Mouse (Mus musculus) lung, postnatal 36 days (tissue): Measurements from ENCODE around the gene Fam181a.

Experiments used
- DNase-seq: peaks from one replicate; pipeline ENCODE4 v3.0.0; 2022; ENCODE audit warnings: mixed read lengths

The Fam181a gene

DNA sequence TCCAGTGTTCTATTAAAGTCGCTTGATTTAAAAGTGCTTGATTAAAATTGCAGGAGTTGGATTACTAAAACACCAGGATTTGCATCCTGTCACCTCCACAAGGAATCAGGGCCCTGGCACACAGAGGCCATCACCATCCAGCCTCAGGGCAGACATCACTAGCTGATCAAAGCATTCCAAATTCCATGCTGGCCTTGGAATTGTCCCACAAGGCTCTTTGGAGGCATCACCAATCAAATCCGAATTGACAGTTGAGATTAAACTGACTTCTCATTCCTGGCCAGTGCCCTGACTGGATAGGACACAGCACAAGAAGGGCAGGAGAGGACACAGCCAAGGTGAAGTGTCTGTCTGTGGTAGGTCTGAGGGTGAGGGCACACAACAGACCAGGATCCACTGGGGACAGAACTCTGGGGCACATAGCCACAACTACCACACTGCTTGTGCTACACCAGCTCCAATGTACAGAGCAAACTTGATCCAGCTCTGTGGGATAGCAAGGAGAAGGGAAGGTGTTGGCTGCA, at the start of gene Fam181a:
Gene Fam181a, plus strand, starts transcription at position 232 of the 524 bp plus-strand sequence.
- DNase-seq = no peak

DNA sequence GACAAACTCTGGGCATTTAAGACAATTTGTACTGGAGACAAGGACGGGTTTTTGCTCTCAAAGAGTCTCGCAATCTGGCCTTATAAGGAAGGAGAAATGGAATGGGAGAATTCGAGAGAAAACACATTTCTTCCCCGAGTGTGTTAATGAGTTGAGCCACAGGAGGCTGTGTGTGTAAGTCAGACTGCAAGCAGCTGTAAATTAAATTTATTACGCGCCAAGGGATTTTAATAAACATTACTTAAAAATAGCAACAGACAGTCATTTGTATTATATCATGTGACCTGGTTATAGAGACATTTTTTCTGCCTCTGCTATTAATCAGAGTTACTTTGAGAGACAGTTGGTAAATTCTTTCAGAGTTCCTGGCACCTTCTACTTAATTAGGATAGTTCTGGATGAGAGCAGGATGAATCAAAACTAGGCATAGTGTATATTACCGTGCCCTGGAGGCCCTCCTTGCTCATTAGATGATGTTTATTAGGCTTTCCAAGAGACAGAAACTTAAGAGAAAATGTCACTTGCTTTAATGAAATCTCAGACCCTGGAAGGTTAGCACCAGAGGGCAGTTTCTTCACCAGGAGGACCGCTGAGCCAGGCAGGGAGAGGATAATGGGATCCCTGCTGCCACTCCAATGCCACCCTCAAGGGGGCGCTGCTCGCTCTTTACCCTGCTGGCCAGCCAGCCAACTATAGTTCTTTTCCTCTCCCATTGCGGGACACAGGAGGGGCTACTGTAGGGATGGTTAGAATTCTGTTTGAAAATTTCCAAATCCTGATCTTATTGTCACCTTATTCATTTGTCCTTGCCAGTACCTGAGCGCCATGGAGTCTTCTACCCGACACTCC, 48.5 kb upstream of the Fam181a start:
- peak; percentile 45 for DNase-seq

DNA sequence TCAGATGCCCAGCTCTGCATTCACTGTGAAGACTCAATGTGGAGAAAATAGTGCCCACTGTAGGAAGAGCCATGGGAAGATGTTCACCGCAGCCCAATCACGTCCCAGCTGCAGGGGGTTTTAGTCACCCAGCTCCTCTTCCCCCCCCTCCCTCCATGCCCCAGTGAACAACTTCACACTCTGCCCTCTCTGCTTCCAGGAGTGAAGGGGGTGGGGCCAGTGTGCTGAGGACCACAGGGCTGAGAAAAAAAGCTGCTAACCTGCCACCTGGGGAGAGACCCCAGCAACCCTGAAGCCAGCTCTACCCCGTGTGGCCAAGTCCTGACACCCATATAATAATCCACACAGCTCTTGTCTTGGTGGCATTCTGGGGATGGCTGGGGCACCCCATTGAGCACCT, 44.2 kb upstream of the Fam181a start:
- no peak for DNase-seq

DNA sequence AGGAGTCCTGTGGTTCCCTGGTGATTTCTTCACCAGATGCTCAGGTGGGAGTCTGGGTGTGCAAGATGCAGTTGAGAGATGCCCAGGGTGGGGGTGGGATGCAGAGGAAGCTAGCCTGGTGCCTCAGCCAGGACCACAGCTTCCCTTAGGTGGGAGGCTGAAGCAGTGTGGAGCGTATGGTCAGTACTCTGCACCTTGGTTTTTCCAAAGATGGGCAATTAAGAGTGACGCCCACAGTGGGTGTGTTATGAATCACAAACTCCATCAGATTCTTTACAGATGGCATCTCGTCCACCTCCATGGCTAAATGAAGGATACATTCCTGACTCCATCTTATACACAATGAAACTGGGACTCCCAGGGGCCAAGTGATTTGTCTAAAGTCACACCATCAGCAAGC, 38.6 kb upstream of the Fam181a start:
- DNase-seq = no peak

DNA sequence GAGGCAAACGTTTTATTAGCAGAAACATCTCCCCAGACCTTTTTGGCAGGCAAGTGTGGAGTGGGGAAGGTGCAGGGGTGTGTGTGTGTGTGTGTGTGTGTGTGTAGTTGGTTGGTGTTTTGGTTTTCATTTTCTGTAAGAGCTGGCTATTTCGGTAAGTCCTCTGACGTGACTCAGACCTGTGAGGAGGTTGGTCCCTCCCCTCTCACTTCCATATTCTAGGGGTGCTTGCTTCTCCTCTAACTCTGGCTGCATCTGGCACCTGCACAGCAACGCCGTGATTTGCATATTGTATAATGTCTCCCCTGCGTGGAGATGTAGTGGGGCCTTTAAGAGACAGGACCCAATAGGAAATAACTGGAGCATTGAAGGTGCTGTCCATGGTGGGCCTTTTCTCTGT, 37.7 kb upstream of the Fam181a start:
- DNase-seq = no peak

DNA sequence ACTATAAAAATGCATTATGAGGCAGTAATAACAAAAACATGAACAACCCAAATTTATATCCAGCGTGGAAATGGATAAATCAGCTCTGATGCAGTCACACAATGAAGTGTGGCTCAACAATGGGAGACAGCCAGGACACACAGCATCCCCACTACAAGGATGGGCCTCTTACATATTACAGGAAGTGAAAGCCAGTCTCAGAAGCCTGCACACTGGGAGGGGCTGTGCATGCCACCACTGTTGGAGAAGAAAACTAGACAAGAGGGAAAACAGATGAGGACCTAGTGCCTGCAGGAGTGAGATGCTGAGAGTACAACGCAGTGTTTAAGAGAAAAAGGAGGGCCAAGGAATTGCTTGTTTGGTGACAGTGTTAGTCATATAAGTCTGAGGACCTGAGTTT, 37.0 kb upstream of the Fam181a start:
- no peak for DNase-seq

DNA sequence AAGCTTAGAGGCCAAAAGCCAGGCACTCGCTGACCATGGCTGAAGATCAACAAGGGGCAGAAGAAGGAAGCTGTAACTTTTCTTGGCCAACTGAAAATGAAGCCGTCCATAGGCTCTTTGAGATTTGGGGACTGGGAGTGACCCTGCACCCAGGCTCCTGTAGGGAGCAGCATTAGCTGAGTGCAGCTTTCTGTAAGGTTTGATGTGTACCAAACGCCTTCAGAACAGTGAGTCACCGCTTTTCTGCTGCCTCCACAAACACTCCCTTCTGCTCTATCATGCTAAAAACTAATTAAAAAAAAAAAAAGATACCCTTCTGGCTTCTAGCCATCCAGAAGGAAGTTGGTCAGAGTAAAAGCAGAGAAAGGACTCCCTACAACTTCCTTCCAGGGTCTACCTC, 34.4 kb upstream of the Fam181a start:
- no peak for DNase-seq

DNA sequence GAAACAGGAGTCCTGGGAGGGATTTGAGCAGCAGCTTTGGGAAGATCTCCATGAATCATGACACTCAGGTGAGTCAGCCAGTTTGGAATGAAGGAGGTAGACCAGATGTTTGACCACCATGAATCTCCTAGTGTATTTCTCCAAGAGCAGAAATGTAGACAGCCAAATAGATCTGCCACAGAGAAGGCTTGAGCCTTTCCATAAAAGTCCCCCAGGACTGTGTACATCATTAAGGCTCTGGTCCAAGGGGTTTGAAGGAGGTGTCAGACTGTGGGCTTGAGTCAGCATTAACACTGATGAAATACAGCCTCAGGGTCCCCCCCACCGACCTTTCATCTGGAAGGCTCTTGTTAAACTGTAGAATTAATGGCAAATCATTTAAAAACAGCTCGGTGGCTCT, 29.3 kb upstream of the Fam181a start:
- DNase-seq = no peak

DNA sequence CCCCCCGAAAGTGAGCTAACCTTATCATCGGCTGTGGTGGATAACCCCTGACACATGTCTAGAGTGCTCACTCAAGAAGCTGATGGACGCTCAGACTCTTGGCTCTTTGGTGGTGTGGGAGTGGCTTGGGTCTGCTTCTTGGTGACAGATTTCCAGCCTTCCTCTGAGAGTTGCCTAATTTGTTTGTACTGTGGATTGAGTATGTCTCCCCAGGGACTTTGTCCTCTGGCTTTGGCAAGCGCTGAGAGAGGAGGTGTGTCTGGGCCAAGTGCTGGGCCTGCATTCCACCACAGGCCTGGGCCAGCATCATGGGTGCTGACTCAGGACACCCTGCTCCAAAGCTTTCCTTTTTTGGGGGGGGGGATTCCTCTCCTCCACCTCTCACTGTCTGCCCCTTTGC, 28.9 kb upstream of the Fam181a start:
- peak; percentile 82 for DNase-seq

DNA sequence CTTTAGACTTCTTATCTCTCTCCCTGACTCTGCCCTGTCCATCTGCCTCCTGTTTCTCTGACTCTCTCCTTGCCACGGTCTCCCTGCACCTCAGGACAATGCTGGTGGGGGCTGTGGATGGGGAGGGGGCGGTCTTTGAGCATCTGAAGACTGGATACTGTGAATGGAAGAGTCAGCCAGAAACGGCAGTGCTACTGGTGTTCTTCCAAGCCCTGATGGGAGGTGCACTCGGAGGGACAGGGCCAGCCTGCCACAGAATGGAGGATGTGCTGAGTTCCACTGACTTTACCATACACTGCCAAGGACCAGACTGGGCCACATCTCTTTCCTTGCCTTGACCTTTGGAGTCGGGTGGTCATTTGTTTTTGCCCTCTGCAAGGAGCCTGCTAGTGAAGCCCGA, 27.8 kb upstream of the Fam181a start:
- no peak for DNase-seq

DNA sequence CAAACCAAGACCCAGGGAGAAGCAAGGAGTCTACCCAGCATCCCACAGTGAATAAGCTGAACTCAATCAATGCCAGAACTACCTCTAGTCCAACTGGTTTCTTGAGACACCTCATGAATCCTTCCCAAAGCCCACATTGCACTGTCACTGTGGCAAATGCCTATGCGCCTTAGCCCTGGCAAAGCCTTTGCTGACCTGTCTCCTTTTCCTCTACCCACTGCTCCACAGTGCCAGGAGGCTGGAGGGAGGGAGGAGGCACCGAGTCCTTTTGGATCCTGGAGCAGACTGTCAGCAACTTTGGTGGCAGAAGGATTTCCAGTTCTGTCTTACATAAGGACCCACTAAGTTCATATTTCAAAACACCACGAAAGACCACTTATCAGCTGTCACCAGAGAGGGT, 27.4 kb upstream of the Fam181a start:
- DNase-seq = no peak

DNA sequence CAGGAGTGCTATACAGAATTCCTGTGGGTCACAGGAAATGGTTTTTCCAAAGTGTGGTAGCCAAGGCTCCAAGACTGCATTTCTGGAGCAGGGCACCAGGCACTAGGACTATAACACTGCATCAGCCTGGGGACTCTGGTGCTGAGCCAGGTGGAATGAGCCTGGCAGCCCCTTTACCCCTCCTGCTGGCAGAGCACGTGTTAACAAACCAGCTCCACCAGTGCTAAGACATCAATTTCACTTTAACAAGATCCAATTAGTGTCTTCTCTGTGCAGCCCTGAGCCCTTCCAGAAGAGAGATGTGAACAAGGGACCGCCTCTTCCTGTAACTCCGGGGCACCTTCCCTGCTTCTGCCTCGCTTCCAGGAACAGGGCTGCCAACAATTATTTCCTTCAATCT, 23.5 kb upstream of the Fam181a start:
- no peak for DNase-seq

DNA sequence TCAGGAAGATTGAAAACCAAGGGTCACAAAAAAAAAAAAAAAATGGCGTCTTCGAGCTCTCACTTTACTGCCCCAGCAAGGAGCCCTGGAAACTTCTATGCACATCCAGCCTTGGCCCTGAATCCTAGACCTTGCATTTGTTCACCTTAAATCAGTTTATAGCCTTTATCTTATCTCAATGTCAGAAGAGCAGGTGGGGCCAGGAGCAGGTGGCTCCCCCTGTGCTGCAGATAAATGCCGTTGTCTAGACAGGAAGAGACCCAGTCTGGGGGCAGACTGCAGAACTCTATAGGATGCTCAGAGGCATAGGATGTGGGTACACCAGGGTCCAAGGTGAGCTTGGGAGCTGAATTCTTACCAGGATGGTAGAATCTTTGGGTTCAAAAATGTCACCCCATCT, 18.4 kb upstream of the Fam181a start:
- DNase-seq = no peak

DNA sequence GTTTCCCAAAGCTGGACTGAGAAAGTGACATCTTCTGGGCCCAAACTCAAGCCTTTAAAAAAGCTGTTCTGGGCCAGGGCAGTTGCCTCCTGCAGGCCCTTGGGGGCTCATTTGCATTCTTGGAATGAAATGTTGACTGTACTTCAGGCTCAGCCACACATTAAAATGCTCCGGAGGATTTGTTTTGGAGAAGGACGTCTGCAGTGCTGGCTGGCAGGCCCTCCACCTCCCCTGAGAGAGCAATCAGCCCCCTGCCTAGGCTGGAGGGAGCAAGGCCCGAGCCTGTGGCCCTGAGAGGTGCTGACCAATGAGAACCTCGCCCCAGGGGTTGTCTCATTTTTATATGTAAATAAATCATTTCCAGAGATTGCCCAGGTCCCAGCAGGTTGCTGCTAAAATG, 14.5 kb upstream of the Fam181a start:
- no peak for DNase-seq

DNA sequence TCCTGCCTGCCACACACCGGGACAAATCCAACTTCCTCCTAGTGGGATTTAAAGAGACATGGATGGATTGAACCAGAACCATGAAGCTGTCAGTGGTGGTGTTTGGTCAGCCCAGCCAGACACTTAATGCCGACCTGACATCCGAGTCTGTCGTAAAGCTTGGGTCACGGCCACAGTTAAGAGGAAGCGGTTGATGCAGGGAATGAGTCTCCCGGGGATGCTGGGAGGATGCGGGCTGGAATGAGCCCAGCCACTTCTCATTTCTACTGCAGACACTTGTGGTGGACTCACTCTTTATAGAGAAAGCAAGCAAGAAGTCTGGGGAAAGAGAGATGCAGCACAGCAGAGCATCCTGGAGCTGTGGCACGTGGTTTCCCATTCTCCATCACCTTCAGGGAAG, 10.3 kb upstream of the Fam181a start:
- DNase-seq = no peak

DNA sequence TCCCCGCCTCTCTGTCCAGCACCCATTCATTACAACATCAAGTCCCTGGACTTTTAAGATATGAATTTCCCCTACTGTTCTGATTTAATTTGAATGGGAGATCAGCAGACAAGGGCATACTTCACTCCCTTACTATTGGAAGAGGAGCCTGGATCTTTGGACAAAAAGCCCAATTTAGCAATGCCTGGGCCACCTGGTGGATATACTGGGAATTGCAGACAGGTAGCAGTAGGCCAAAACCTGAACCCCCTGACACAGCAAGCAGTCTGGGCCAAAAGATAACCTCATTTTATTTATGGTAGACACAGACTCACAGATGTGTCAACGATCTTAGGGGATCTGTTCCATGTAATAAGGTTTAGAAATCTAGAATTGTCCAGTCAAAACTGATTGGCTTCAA, 9.1 kb upstream of the Fam181a start:
- peak; percentile 74 for DNase-seq

DNA sequence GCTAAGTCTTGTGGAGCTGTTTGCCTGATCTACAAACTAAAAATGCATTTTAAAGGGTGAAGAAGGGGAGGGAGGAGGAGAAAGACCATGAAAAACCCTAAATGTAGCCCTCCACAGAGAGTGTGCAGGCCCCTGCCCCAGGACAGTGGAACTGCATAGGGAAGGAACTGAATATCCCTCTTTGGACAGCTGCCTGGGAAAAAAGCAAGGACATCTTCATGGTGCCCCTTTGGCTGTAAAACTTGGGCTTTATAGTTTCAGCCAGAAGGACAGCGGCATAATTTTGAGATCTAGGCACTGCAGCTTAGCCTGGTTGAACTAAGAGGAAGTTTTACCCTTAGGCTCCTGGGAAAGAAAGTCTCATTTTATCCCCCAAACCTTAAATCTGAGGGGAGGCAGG, 7.8 kb upstream of the Fam181a start:
- no peak for DNase-seq

DNA sequence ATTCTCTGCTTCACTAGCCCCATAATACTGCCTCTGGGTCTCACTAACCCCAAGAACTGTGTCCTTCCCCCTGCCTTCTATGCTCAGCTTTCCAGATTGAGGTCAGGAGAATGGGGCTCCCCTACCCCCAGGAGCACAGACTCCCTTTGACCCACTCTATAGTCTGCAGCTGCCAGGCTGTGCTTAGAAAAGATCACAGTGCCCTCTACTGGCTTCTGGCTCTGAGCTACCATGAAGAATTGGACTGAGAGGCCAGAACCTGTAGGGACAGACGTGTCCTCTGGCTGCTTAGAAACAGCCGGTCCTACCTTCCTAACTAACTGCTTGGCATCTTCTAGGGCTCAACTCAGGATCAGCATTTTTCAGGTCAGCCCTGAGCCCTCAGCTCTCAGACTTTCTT, 4.6 kb upstream of the Fam181a start:
- DNase-seq = peak; percentile 47

DNA sequence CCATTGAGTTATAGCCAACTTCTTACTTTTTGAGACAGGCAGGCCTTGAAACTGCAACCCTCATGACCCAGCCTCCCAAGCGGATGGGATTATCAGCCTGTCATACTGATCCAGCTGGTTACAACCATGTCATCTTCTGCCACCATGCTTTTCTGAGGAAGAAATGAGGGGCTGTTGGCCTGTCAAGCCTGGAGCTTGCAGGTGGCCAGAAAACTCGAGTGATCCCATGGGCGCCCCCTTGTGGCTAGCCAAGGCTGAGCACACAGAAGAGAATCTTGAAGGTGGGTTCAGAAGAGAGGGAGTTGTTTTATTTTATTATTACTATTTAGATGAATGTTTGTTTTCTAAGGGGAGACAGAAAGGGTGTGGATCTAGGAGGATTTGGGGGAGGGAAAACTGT, 4.1 kb upstream of the Fam181a start:
- peak; percentile 55 for DNase-seq

DNA sequence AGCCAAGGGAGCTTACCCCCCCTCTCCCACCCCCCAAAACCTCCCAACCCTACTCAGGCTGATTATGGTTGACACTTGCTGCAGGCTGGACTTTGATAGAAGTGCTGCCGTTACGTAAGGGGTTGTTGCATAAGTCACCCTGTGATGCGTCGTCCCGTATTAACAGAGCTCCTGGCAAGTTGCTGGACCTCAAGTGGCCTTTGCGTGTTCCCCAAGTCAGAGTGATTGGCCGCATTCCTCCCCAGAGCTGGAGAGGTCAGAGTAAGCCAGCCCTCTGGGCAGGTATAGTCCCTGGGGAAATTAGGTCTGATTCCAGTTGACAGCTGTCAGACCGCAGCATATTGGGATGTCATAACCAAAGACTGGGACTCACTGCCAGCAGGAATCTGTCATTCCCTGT, 1.1 kb downstream of the Fam181a start:
- DNase-seq = peak; percentile 91

DNA sequence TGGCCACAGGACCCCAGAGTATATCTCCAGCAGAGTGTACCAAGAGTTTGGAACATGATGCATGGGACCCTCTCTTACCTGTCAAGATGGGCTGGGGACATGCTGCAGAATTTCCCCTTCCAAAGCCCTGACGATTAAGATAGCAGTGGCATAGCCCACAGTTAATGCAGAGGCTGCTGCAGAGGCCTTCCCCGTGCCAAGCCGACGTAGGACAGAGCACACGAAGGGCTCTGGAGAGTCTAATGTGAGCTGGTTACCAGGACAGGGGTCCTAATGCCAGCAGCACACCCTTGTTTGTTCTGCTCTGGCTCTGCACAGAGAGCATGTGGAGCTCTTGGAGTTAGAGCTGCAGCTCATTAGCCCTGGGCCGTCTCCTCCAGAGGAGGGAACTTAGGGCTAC, 2.5 kb downstream of the Fam181a start:
- no peak for DNase-seq

DNA sequence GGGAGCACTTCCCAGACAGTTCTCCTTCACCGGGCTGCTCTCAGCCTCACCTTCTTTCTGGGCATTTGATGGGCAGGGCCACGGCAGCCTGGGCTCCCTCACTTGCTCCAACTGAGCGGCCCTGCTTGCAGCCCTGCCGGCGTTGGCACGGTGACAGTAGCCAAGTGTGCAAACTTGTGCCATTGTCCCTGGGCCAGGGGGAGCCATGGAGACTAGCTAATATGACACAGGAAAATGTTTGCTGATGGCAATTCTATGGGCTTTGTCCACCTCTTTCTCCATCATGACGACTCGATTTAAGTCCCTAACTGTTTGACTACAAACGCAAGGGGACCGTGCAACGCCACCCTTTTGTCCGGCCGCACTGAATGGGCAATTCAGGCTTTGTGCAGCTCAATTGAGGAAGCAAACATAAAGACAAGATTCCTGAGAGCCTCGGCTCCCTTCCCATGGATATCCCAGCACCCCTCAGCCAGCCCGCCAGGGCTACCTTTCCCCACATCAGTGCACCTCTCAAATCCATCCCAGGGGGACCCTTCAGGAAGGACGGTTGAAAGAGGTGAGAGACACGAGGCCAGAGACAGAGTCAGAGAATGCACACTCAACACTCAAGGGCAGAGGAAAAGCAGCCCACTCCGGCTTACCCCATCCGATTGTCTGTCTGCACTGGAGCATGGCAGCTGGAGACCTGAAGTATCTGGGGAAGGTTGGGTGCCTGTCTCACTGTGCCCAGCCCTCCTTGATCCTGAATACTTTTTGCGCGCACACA, 3.3 kb downstream of the Fam181a start:
- peak; percentile 52 for DNase-seq

DNA sequence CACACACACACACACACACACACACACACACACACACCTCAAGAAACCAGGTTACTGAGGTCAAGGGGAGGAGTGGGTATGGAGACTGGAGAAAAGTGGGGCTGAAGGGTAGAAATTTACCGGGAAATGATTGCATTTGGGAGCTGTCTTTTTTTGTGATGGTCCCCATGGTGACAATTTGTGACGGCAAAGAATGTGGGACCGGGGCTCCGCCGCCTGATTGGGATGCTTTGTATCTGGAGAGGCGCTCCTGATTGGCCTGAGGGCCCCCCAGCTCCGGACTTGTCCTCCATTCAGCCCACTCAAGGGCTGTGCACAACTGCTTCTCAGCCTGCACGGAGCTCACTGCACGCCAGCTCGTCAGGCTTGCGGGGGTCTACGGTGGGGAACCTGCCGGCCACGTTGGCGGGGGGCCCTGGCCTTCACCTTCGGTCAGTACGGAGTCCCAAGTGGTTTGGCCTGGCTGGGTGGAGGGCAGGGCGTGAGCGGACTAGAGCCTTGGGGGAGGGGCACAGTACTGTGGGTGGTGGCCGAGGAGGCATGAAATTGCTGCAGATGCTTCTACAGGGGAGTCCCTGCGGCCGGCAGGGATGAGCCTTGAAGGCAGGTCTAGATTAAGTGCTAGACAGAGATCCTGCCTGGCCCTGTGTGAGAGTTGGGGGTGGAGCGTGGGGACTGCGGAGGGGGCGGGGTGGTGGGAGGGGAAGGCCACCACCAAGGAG, 4.0 kb downstream of the Fam181a start:
- no peak for DNase-seq
